Mouse (Mus musculus): ENCODE results near the gene Ctnnbl1. TPM values are rescaled to one million over a fixed set of nuclear protein-coding genes. Genes with fewer than 3 reads are reported as not detected.

Ctnnbl1 gene
- polyA plus RNA-seq, 1 experiment from 2014 or later: 88.6 TPM

DNA sequence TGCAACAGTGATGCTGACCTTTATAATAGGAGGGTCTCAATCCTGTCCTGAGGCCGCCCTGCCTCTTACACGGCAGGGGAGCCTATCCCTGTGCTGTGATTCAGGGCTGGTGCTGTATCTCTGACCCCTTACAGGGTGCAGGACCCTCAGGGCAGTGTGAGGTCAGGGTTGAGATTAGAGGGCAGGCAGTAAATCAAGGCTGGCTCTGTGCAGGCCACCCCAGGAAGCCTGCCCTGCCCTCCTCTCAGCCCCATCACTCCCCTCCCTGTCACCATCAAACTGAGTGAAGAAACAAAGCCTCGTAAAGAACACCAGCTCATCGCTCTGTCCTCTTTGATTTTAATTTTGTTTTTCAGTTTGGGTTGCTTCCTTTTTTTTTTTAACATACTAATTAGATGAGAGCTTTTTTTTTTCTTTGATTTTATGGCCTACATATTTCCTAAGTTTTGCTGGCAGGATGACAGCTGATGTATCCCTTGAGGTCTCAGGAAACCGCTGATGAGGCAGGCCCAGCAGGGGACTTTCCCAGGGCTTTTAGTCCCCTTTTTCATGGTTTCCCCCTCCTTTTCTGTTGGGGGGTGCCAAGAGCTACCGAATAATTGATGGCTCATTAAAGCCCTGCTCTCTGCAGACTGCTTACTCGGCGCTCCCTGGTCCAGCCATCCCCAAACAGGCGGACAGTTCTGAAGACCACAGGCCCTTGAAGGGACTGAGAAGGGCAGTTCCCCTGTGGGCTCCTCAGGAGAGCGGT lies 150.2 kb downstream of the Ctnnbl1 start:
- Histone ChIP-seq H3K27ac (replicated peaks; ENCODE audit: low read depth, low read length) (no peak overlapping the region), H3K36me3 (ENCODE audit: control insufficient read depth, insufficient read depth, low read length) (no peaks in the 10 kb centered on the region), H3K9ac (ENCODE audit: low read length) (no peak overlapping the region), H3K4me2 (ENCODE audit: low read depth, severe bottlenecking) (no peak overlapping the region), H3K4me3 (ENCODE audit: low read depth, low read length) (no peak overlapping the region), H3K27me3 (ENCODE audit: control insufficient read depth, insufficient read depth, low read length) (no peaks in the 10 kb centered on the region), H3K9me3 (ENCODE audit: control insufficient read depth, low read length) (no peaks in the 10 kb centered on the region), H3K4me1 (ENCODE audit: control insufficient read depth, insufficient read depth, low read length) (peaks cover 10% of the 10 kb centered on the region)
- no peak for ATAC-seq (ENCODE audit: insufficient number of reproducible peaks, low FRiP score, low TSS enrichment, low read depth)
- peak; percentile 27 for DNase-seq (ENCODE audit: low spot score)
- WGBS: 10% methylated on average over 10 of the region's 10 CpGs

- DNase-seq (ENCODE audit: low spot score) (no peak), ATAC-seq (ENCODE audit: insufficient number of reproducible peaks, low FRiP score, low TSS enrichment, low read depth) (no peak)
- Histone ChIP-seq H3K4me3 (ENCODE audit: low read depth, low read length) (no peak overlapping the region), H3K4me2 (ENCODE audit: low read depth, severe bottlenecking) (no peak overlapping the region), H3K36me3 (ENCODE audit: control insufficient read depth, insufficient read depth, low read length) (no peaks in the 10 kb centered on the region), H3K4me1 (ENCODE audit: control insufficient read depth, insufficient read depth, low read length) (peaks cover 16% of the 10 kb centered on the region), H3K9me3 (ENCODE audit: control insufficient read depth, low read length) (no peaks in the 10 kb centered on the region), H3K27ac (replicated peaks; ENCODE audit: low read depth, low read length) (no peak overlapping the region), H3K9ac (ENCODE audit: low read length) (no peak overlapping the region), H3K27me3 (ENCODE audit: control insufficient read depth, insufficient read depth, low read length) (no peaks in the 10 kb centered on the region)
- WGBS: 84% methylated on average over 6 of the region's 6 CpGs
These were observed 154.0 kb downstream of the Ctnnbl1 start for GRCm38 (mm10) chr2:157891166-157891565.

DNA sequence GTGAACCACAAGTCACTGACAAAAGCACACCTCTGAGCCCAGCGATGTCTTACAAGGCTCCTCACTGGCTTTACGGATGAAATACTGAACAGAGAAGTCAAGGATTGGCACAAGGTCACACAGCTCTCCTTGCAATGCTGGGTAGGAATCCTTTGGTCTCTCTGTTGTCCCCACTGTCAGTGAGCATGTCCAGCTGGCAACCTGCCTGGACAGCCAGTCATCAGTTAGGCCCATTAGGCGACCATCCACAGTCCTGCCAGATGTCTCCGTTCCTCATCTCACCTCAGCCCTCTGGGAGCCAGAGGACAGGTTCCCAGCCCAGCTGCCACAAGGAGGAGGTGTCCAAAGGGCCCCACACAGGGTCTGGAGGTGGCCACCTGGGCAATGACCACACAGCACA lies 159.9 kb downstream of the Ctnnbl1 start:
- no peaks in the 10 kb centered on the region for H3K36me3 ChIP-seq (ENCODE audit: control insufficient read depth, insufficient read depth, low read length)
- H3K27me3 ChIP-seq (ENCODE audit: control insufficient read depth, insufficient read depth, low read length): no peaks in the 10 kb centered on the region
- H3K4me2 ChIP-seq (ENCODE audit: low read depth, severe bottlenecking): no peak overlapping the region
- H3K4me3 ChIP-seq (ENCODE audit: low read depth, low read length): no peak overlapping the region
- ATAC-seq (ENCODE audit: insufficient number of reproducible peaks, low FRiP score, low TSS enrichment, low read depth): no peak
- no peak for DNase-seq (ENCODE audit: low spot score)
- no peak overlapping the region for H3K27ac ChIP-seq (replicated peaks; ENCODE audit: low read depth, low read length)
- H3K4me1 ChIP-seq (ENCODE audit: control insufficient read depth, insufficient read depth, low read length): peaks cover 9% of the 10 kb centered on the region; the same call in 1 of the 2 replicates
- 84% methylated on average over 4 of the region's 4 CpGs for WGBS
- H3K9me3 ChIP-seq (ENCODE audit: control insufficient read depth, low read length): no peaks in the 10 kb centered on the region
- H3K9ac ChIP-seq (ENCODE audit: low read length): no peak overlapping the region

- H3K4me3 ChIP-seq (ENCODE audit: low read depth, low read length): no peak overlapping the region
- no peak overlapping the region for H3K4me2 ChIP-seq (ENCODE audit: low read depth, severe bottlenecking)
- H3K9ac ChIP-seq (ENCODE audit: low read length): no peak overlapping the region
- WGBS: under 1% methylated on average over 16 of the region's 16 CpGs
- H3K27me3 ChIP-seq (ENCODE audit: control insufficient read depth, insufficient read depth, low read length): peaks cover 38% of the 10 kb centered on the region
- H3K36me3 ChIP-seq (ENCODE audit: control insufficient read depth, insufficient read depth, low read length): no peaks in the 10 kb centered on the region
- no peaks in the 10 kb centered on the region for H3K9me3 ChIP-seq (ENCODE audit: control insufficient read depth, low read length)
- DNase-seq (ENCODE audit: low spot score) (peak; percentile 97), ATAC-seq (ENCODE audit: insufficient number of reproducible peaks, low FRiP score, low TSS enrichment, low read depth) (no peak)
- H3K4me1 ChIP-seq (ENCODE audit: control insufficient read depth, insufficient read depth, low read length): no peaks in the 10 kb centered on the region
- H3K27ac ChIP-seq (replicated peaks; ENCODE audit: low read depth, low read length): no peak overlapping the region
These were observed 176.0 kb downstream of the Ctnnbl1 start for GRCm38 (mm10) chr2:157913204-157913636.

GRCm38 (mm10) chr2:157913705-157914104 lies 176.5 kb downstream of the Ctnnbl1 start:
- Histone ChIP-seq H3K4me1 (ENCODE audit: control insufficient read depth, insufficient read depth, low read length) (no peaks in the 10 kb centered on the region), H3K27ac (replicated peaks; ENCODE audit: low read depth, low read length) (no peak overlapping the region), H3K9me3 (ENCODE audit: control insufficient read depth, low read length) (no peaks in the 10 kb centered on the region), H3K9ac (ENCODE audit: low read length) (no peak overlapping the region), H3K4me3 (ENCODE audit: low read depth, low read length) (no peak overlapping the region), H3K4me2 (ENCODE audit: low read depth, severe bottlenecking) (no peak overlapping the region), H3K27me3 (ENCODE audit: control insufficient read depth, insufficient read depth, low read length) (peaks cover 38% of the 10 kb centered on the region), H3K36me3 (ENCODE audit: control insufficient read depth, insufficient read depth, low read length) (no peaks in the 10 kb centered on the region)
- ATAC-seq (ENCODE audit: insufficient number of reproducible peaks, low FRiP score, low TSS enrichment, low read depth) (no peak), DNase-seq (ENCODE audit: low spot score) (no peak)
- WGBS: 3% methylated on average over 4 of the region's 4 CpGs

- Histone ChIP-seq H3K9me3 (ENCODE audit: control insufficient read depth, low read length) (no peaks in the 10 kb centered on the region), H3K27me3 (ENCODE audit: control insufficient read depth, insufficient read depth, low read length) (peaks cover 38% of the 10 kb centered on the region), H3K4me2 (ENCODE audit: low read depth, severe bottlenecking) (peak within 1 kb of the TSS; percentile 45), H3K36me3 (ENCODE audit: control insufficient read depth, insufficient read depth, low read length) (no peaks in the 10 kb centered on the region), H3K27ac (replicated peaks; ENCODE audit: low read depth, low read length) (no peak within 1 kb of the TSS), H3K4me1 (ENCODE audit: control insufficient read depth, insufficient read depth, low read length) (no peaks in the 10 kb centered on the region), H3K9ac (ENCODE audit: low read length) (no peak within 1 kb of the TSS), H3K4me3 (ENCODE audit: low read depth, low read length) (peak within 1 kb of the TSS; percentile 20)
- DNase-seq (ENCODE audit: low spot score): peak; percentile 42
- WGBS: 3% methylated on average over 59 of the region's 62 CpGs
- ATAC-seq (ENCODE audit: insufficient number of reproducible peaks, low FRiP score, low TSS enrichment, low read depth): no peak
These were observed 177.0 kb downstream of the Ctnnbl1 start, which contains the start of gene Vstm2l for GRCm38 (mm10) chr2:157914105-157914764. Gene Vstm2l, plus strand, starts transcription at chr2:157914653.

DNA sequence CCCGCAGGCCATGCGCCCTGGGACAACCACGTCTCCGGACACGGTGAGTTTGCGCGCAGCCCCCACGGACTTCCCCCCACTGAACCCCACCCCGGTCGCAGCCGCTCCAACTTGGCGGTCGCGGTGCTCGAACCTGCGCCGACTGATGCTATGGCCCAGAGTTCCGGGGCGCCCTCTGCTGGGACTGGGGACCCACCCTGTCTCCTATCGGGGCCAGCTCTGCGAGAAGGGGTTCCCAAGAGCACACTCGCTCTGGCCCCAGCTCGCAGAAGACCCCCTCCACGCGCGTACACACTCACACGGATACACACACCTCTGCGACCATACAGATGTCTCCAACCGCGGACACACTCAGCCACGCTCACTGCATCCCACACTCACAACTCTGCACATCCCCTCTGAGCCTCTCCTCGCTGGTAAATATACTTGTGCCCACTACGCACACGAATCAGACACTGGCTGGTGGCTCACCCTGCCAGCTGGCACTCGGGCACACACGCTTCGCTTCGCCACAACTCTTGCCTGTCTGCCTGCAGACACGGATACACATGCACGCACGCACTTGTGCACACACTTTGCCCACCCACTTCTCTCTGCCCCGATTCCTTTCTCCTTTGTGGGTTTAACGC lies 177.8 kb downstream of the Ctnnbl1 start:
- no peaks in the 10 kb centered on the region for H3K9me3 ChIP-seq (ENCODE audit: control insufficient read depth, low read length)
- no peak for ATAC-seq (ENCODE audit: insufficient number of reproducible peaks, low FRiP score, low TSS enrichment, low read depth)
- 39% methylated on average over 42 of the region's 43 CpGs for WGBS
- no peak overlapping the region for H3K9ac ChIP-seq (ENCODE audit: low read length)
- H3K4me3 ChIP-seq (ENCODE audit: low read depth, low read length): peak overlapping the region; percentile 20
- no peaks in the 10 kb centered on the region for H3K4me1 ChIP-seq (ENCODE audit: control insufficient read depth, insufficient read depth, low read length)
- peak overlapping the region; percentile 45; the same call in 1 of the 2 replicates for H3K4me2 ChIP-seq (ENCODE audit: low read depth, severe bottlenecking)
- H3K27me3 ChIP-seq (ENCODE audit: control insufficient read depth, insufficient read depth, low read length): peaks cover 38% of the 10 kb centered on the region
- no peak overlapping the region for H3K27ac ChIP-seq (replicated peaks; ENCODE audit: low read depth, low read length)
- no peaks in the 10 kb centered on the region for H3K36me3 ChIP-seq (ENCODE audit: control insufficient read depth, insufficient read depth, low read length)
- no peak for DNase-seq (ENCODE audit: low spot score)

DNA sequence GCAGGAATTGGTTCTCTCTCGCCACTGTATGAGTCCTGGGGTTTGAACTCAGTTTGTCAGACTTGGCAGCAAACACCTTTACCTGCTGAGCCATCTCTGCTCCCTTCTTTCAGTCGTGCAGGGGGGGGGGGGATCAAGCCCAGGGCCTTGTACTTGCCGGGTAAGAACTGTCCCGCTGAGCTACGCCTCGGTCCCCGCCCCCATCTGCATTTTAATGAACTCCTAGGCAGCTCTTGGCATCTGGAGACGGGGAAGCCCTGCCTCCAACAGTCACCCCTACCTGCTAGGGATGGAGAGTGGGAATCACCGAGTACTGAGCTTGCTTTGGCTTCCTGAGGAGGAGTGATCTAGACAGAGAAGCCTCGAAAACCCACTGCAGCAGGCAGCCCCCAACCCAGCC lies 181.3 kb downstream of the Ctnnbl1 start:
- H3K36me3 ChIP-seq (ENCODE audit: control insufficient read depth, insufficient read depth, low read length): no peaks in the 10 kb centered on the region
- peaks cover 38% of the 10 kb centered on the region for H3K27me3 ChIP-seq (ENCODE audit: control insufficient read depth, insufficient read depth, low read length)
- no peak overlapping the region for H3K4me2 ChIP-seq (ENCODE audit: low read depth, severe bottlenecking)
- no peak for ATAC-seq (ENCODE audit: insufficient number of reproducible peaks, low FRiP score, low TSS enrichment, low read depth)
- WGBS: 8% methylated on average over 10 of the region's 10 CpGs
- peaks cover 8% of the 10 kb centered on the region for H3K4me1 ChIP-seq (ENCODE audit: control insufficient read depth, insufficient read depth, low read length)
- H3K27ac ChIP-seq (replicated peaks; ENCODE audit: low read depth, low read length): no peak overlapping the region
- H3K9me3 ChIP-seq (ENCODE audit: control insufficient read depth, low read length): no peaks in the 10 kb centered on the region
- no peak for DNase-seq (ENCODE audit: low spot score)
- H3K4me3 ChIP-seq (ENCODE audit: low read depth, low read length): no peak overlapping the region
- H3K9ac ChIP-seq (ENCODE audit: low read length): no peak overlapping the region
